Mouse (Mus musculus) embryonic facial prominence, embryonic 15.5 days (tissue): ENCODE results near the gene Pou1f1. TPM values are rescaled to one million over a fixed set of nuclear protein-coding genes. Genes with fewer than 3 reads are reported as not detected.

Source experiments
- ATAC-seq: fragments of 200-750 bp; cut with Nextera tagmentation; 2 replicates; pipeline ENCODE4 v1.8.0; 2017; ENCODE audit warnings: low read depth, moderate TSS enrichment; ENCODE audit not compliant: insufficient number of reproducible peaks, low FRiP score, low TSS enrichment
- H3K27ac ChIP-seq: fragments of 300-500 bp; sonication (generic); replicated peaks from 2 replicates; pipeline ENCODE4 v1.5.1; 2015; ENCODE audit warnings: mild to moderate bottlenecking, inconsistent platforms
- H3K27me3 ChIP-seq: fragments of 300-500 bp; sonication (generic); 2 replicates; pipeline ENCODE4 v1.6.1; 2015; ENCODE audit warnings: inconsistent platforms
- H3K36me3 ChIP-seq: fragments of 300-500 bp; sonication (generic); 2 replicates; pipeline ENCODE4 v1.6.1; 2015; ENCODE audit warnings: mild to moderate bottlenecking, inconsistent platforms
- H3K4me1 ChIP-seq: fragments of 300-500 bp; sonication (generic); 2 replicates; pipeline ENCODE4 v1.6.1; 2015; ENCODE audit warnings: inconsistent platforms
- H3K4me2 ChIP-seq: fragments of 300-500 bp; sonication (generic); replicated peaks from 2 replicates; pipeline ENCODE4 v1.6.1; 2015; ENCODE audit warnings: mild to moderate bottlenecking, inconsistent platforms
- H3K4me3 ChIP-seq: fragments of 300-500 bp; sonication (generic); replicated peaks from 2 replicates; pipeline ENCODE4 v1.5.1; 2015; ENCODE audit warnings: mild to moderate bottlenecking, inconsistent platforms
- H3K9ac ChIP-seq: fragments of 300-500 bp; sonication (generic); 2 replicates; pipeline ENCODE4 v1.6.1; 2015; ENCODE audit warnings: inconsistent platforms
- H3K9me3 ChIP-seq: fragments of 300-500 bp; sonication (generic); replicated peaks from 2 replicates; pipeline ENCODE4 v1.6.1; 2016; ENCODE audit warnings: inconsistent platforms
- WGBS: fragments of 180-500 bp; shearing (Covaris S2); methylation state at CpG from one replicate; pipeline ENCODE4 v1.1.7; 2015; 5-methylcytosine and 5-hydroxymethylcytosine counted together
- polyA plus RNA-seq: library from polyadenylated mRNA; unstranded; fragments of >200 nt; fragmentation: Nextera tagmentation; extraction: Ambion mirVana; gene quantifications from 2 replicates; pipeline ENCODE4 v1.2.1, GENCODE M21; 2015

Pou1f1 gene
- polyA plus RNA-seq, result not detected in 2 replicates

GRCm38 (mm10) chr16:65520211-65520610, at the start of gene Pou1f1:
Gene Pou1f1 (plus strand): TSS chr16:65520511.
- Histone ChIP-seq H3K4me1 (no peaks in the 10 kb centered on the region), H3K27me3 (no peaks in the 10 kb centered on the region), H3K9ac (no peak within 1 kb of the TSS), H3K36me3 (no peaks in the 10 kb centered on the region), H3K4me3 (no peak within 1 kb of the TSS), H3K4me2 (no peak within 1 kb of the TSS), H3K27ac (no peak within 1 kb of the TSS), H3K9me3 (no peaks in the 10 kb centered on the region)
- WGBS, result 81% methylated on average over 6 of the region's 6 CpGs
- no peak for ATAC-seq

DNA sequence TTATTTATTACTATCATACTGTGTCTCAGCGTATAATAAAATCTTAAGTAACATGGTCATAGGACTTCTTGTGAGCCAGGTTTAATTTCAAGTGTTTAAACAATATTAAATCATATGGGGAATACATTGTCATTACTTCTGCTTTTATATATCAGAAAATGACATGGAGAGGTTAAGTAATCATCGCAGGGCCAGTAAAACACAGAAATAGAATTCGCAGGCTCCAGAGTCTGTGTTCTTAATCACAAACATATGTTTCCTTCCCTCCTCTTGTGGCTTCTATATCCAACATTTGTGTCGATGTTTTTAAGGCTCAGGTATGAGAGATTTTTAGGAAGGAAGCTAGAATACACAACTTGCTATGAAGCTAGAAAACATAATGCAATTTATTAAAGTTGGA, 49.7 kb upstream of the Pou1f1 start:
- Histone ChIP-seq H3K36me3 (no peaks in the 10 kb centered on the region), H3K4me1 (no peaks in the 10 kb centered on the region), H3K9ac (no peak overlapping the region), H3K27ac (no peak overlapping the region), H3K4me2 (no peak overlapping the region), H3K9me3 (no peaks in the 10 kb centered on the region), H3K27me3 (no peaks in the 10 kb centered on the region), H3K4me3 (no peak overlapping the region)
- WGBS, result 29% methylated on average over 4 of the region's 4 CpGs
- no peak for ATAC-seq

DNA sequence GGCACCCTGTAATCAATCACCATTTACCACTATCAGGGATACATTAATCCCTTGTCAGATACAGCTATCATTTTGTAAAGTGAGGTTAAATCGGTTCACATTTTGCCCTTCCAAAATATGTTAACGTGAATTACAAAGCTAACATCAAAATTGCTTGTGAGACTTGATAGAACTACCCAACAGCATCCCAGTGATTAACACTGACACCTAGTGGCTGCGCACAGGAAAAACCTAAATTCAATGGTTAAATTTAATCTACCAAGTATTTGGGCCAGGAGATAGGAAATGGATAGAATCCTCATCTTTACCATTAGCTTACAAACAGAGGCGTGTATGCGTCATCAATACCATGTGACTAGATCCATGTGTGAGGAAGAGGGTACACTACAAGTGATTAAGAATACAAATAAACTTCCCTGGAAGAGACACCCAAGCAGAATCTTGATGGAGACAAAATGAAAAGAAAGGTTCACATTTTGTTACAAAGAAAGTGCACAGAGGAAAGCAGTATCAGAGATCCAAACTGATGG, 47.8 kb upstream of the Pou1f1 start:
- H3K9me3 ChIP-seq, result no peaks in the 10 kb centered on the region
- H3K27ac ChIP-seq, result no peak overlapping the region
- H3K4me2 ChIP-seq, result no peak overlapping the region
- H3K4me1 ChIP-seq, result no peaks in the 10 kb centered on the region
- no peak for ATAC-seq
- H3K4me3 ChIP-seq, result no peak overlapping the region
- no peaks in the 10 kb centered on the region for H3K36me3 ChIP-seq
- no peaks in the 10 kb centered on the region for H3K27me3 ChIP-seq
- 15% methylated on average over 5 of the region's 5 CpGs for WGBS
- no peak overlapping the region for H3K9ac ChIP-seq

GRCm38 (mm10) chr16:65485726-65486125, 34.6 kb upstream of the Pou1f1 start:
- Histone ChIP-seq H3K9ac (no peak overlapping the region), H3K4me1 (no peaks in the 10 kb centered on the region), H3K36me3 (no peaks in the 10 kb centered on the region), H3K9me3 (no peaks in the 10 kb centered on the region), H3K4me3 (no peak overlapping the region), H3K27me3 (no peaks in the 10 kb centered on the region), H3K4me2 (no peak overlapping the region), H3K27ac (no peak overlapping the region)
- WGBS, result 80% methylated on average over 6 of the region's 6 CpGs
- ATAC-seq, result no peak

- H3K4me2 ChIP-seq, result no peak overlapping the region
- H3K27me3 ChIP-seq, result no peaks in the 10 kb centered on the region
- H3K27ac ChIP-seq, result no peak overlapping the region
- no peak overlapping the region for H3K4me3 ChIP-seq
- no peaks in the 10 kb centered on the region for H3K36me3 ChIP-seq
- no peak overlapping the region for H3K9ac ChIP-seq
- no peaks in the 10 kb centered on the region for H3K4me1 ChIP-seq
- ATAC-seq, result no peak
- WGBS, result 80% methylated on average over 5 of the region's 5 CpGs
- H3K9me3 ChIP-seq, result no peaks in the 10 kb centered on the region
Measured at GRCm38 (mm10) chr16:65496030-65496429, 24.3 kb upstream of the Pou1f1 start.

DNA sequence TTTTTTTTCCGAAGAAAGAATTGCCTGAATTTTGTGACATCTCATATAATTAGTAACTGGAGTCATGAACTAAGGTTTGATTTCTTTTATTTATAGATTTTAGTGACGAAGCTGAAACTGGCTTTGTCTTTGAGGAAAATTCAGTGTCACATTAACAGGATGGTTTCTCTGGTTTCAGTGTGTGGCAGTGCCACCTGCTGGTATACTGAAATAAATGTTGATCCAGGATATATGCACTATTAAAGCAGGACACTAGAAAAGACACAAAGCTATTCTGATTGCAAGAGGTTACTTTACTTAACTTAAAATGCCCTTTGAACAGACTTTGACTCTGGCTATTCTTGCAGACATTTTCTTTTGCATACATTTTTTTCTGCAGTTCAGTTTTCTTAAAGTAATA, 23.3 kb upstream of the Pou1f1 start:
- no peak for ATAC-seq
- Histone ChIP-seq H3K36me3 (no peaks in the 10 kb centered on the region), H3K9me3 (no peaks in the 10 kb centered on the region), H3K4me1 (no peaks in the 10 kb centered on the region), H3K9ac (no peak overlapping the region), H3K4me2 (no peak overlapping the region), H3K27ac (no peak overlapping the region), H3K27me3 (no peaks in the 10 kb centered on the region), H3K4me3 (no peak overlapping the region)
- 33% methylated on average over 2 of the region's 2 CpGs for WGBS

DNA sequence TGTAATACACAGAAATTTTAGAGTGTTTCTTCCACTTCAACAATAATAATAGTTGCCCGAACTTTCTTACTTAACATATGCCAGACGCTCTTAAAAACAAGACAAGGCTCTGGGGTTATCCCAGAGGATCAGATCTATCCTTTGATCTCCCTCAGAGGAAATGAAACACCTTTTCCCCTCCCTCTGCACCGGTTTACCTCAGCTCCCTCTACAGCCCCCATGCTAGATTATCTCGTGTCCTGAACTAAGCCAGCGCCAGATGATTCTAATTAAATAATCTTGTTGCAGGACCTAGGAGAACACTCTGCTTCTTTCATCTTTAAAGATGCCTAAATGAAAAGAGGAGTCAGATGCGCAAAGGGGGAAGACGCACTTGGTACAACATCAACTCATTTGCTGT, 6.1 kb upstream of the Pou1f1 start:
- Histone ChIP-seq H3K4me2 (no peak overlapping the region), H3K9ac (no peak overlapping the region), H3K36me3 (no peaks in the 10 kb centered on the region), H3K27ac (no peak overlapping the region), H3K9me3 (no peaks in the 10 kb centered on the region), H3K4me3 (no peak overlapping the region), H3K4me1 (no peaks in the 10 kb centered on the region), H3K27me3 (no peaks in the 10 kb centered on the region)
- 28% methylated on average over 7 of the region's 7 CpGs for WGBS
- ATAC-seq, result no peak

GRCm38 (mm10) chr16:65526004-65526403, 5.7 kb downstream of the Pou1f1 start:
- Histone ChIP-seq H3K4me2 (no peak overlapping the region), H3K9ac (no peak overlapping the region), H3K4me3 (no peak overlapping the region), H3K27me3 (no peaks in the 10 kb centered on the region), H3K36me3 (no peaks in the 10 kb centered on the region), H3K27ac (no peak overlapping the region), H3K4me1 (no peaks in the 10 kb centered on the region), H3K9me3 (no peaks in the 10 kb centered on the region)
- 80% methylated on average over 2 of the region's 2 CpGs for WGBS
- no peak for ATAC-seq

DNA sequence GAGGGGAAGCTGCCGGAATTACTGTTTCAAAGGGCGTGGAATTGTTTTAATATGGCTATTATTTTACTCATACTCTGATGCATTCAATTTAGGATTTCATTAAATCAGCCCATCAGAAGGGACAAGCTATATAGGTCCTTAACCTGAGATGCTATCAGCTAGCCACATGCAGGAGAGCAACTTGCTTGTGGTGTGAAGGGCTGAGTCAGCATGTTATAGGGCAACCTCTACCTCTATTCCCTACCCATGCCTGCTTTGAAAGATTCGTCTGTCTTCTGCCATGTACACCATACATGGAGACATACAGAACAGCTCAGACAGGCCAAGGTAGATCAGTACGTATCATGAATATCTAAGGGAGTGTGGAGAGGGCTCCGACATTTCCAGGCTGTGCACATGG, 6.4 kb downstream of the Pou1f1 start:
- H3K27ac ChIP-seq, result no peak overlapping the region
- H3K4me3 ChIP-seq, result no peak overlapping the region
- H3K36me3 ChIP-seq, result no peaks in the 10 kb centered on the region
- 80% methylated on average over 5 of the region's 5 CpGs for WGBS
- H3K27me3 ChIP-seq, result no peaks in the 10 kb centered on the region
- H3K4me1 ChIP-seq, result no peaks in the 10 kb centered on the region
- ATAC-seq, result no peak
- H3K9ac ChIP-seq, result no peak overlapping the region
- H3K9me3 ChIP-seq, result no peaks in the 10 kb centered on the region
- no peak overlapping the region for H3K4me2 ChIP-seq

DNA sequence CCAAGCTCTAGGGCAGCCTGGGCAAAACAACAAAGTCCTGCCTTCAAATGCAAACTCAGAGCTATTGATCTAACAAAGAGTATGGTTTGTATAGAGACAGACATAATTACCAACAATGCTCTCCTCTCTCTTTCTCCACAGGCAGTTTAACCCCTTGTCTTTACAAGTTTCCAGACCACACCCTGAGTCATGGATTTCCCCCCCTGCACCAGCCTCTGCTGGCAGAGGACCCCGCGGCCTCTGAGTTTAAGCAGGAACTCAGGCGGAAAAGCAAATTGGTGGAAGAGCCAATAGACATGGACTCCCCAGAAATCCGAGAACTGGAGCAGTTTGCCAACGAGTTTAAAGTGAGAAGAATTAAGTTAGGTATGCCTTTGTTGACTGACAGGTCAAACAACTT, 9.3 kb downstream of the Pou1f1 start:
- Histone ChIP-seq H3K9ac (no peak overlapping the region), H3K36me3 (no peaks in the 10 kb centered on the region), H3K4me3 (no peak overlapping the region), H3K27ac (no peak overlapping the region), H3K4me2 (no peak overlapping the region), H3K9me3 (no peaks in the 10 kb centered on the region), H3K27me3 (no peaks in the 10 kb centered on the region), H3K4me1 (no peaks in the 10 kb centered on the region)
- ATAC-seq, result no peak
- WGBS, result 9% methylated on average over 5 of the region's 5 CpGs

DNA sequence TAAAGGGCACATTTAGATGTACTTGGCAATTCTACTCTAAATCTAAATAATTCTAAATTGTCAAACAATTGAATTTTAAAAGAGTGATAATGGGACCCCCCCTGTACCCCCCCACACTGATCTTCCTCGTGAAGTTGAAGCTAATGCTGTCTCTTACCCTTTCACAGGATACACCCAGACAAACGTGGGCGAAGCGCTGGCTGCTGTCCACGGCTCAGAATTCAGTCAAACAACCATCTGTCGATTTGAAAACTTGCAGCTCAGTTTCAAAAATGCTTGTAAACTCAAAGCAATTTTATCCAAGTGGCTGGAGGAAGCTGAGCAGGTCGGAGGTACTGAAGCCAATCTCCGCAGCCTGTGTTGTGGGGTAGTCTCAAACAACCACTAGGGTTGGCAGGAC, 11.4 kb downstream of the Pou1f1 start:
- Histone ChIP-seq H3K36me3 (no peaks in the 10 kb centered on the region), H3K27ac (no peak overlapping the region), H3K9me3 (no peaks in the 10 kb centered on the region), H3K27me3 (no peaks in the 10 kb centered on the region), H3K4me2 (no peak overlapping the region), H3K9ac (no peak overlapping the region), H3K4me1 (no peaks in the 10 kb centered on the region), H3K4me3 (no peak overlapping the region)
- 47% methylated on average over 8 of the region's 8 CpGs for WGBS
- ATAC-seq, result no peak

DNA sequence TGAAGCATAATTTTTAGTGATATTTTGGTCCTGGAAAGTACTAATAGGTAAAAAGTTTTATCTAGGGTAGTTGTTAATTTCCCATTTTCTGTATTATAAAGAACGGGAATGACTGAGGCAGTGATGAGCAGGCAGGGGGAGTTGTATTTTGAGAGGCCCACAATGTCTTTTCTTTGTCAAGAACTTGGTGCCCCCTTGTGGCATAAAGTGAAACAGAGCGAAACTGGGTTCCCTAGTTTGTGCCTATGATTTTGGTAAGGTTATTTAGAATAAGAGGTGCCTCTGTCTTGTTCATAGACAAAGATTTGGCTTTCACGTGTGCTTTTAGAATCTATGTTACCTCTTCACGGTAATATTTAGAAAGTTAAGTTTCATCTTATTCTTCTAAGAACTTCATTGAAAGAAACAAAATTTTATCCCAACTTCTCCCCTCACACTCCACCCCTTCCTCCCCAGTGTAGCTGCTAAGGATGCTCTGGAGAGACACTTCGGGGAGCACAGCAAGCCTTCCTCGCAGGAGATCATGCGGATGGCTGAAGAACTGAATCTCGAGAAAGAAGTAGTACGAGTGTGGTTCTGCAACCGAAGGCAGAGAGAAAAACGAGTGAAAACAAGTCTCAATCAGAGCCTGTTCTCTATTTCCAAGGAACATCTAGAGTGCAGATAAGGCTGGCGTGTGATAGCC, 13.1 kb downstream of the Pou1f1 start:
- WGBS, result 25% methylated on average over 12 of the region's 12 CpGs
- Histone ChIP-seq H3K36me3 (no peaks in the 10 kb centered on the region), H3K27ac (no peak overlapping the region), H3K9ac (no peak overlapping the region), H3K9me3 (no peaks in the 10 kb centered on the region), H3K4me1 (no peaks in the 10 kb centered on the region), H3K27me3 (no peaks in the 10 kb centered on the region), H3K4me3 (no peak overlapping the region), H3K4me2 (no peak overlapping the region)
- no peak for ATAC-seq
